Mouse (Mus musculus) lung, adult 2 months (tissue): ENCODE data around the gene Gpr19.

Experiments
- CTCF ChIP-seq: fragments of 200-500 bp; IDR thresholded peaks from 2 replicates; pipeline ENCODE4 v1.5.1; 2011; ENCODE audit warnings: mild to moderate bottlenecking, low read length, control low read depth; ENCODE audit not compliant: insufficient read depth
- POLR2A ChIP-seq: fragments of 200-500 bp; IDR thresholded peaks from 2 replicates; pipeline ENCODE4 v1.6.1; 2011; ENCODE audit warnings: low read depth, mild to moderate bottlenecking, control low read depth, low read length, borderline replicate concordance; ENCODE audit errors: extremely low read depth

DNA sequence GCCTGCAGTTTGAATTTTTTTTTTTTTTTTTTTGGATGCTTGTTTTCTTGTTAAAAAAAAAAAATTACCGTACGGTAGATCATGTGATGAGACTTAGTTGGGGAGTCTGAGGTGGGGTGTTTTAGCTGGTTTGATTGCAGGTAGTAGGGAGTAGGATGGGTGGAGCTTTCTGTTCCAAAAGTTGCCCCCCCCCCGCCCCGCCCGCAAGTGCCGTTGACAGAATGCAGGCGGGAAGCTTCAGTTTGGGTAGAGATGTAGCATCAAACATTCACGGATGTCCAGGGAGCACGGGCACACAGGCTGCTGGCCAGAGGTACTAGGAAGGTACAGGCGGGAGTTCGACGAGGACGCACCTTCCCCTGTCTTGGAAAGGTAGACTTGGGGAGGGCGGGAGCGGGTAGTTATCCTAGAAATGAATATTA lies 30.5 kb upstream of the Gpr19 start:
- TF ChIP-seq CTCF (no peak), POLR2A (no peak)
